ENCODE assay signal across 8 mouse cellular contexts in the genomic region with DNA sequence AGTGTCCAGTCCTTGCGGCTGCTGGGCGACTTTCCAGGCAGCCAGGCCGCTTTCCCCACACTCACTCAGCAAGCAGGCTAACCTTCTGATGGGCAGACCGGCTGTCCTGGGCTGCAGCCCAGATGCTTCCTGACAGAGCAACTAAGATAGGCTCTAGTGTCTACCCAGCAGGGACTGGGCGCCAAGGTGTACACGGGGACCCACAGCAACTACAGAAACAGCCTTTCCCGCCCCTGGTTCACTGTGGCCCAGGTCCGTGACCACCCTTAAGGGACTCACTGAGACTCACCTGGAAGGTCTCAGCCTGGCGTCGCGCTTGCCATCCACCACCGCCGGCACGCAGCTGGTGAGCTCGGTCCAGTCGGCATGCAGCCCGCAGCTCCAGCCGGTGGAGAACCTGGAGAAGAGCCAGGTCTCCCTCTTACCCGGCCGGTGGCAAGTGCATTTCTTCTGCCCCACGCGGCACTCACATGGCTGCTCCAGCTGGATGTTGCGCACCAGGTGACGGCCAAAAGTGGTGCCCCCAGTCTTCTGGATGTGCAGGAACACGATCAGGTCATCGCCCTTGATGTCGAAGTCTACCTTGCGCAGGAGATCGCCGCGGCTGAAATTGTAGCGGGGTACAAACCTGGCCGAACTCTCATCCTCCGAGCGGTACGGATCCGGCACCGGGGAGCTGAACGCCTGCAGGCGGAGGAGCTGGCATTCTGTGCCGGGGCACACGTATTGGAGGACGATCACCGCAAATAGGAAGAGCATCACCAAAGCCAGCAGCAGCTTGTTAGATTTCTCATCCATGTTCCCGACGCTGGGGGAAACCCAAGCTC. TPM values are rescaled to one million over a fixed set of nuclear protein-coding genes. Genes with fewer than 3 reads are reported as not detected.
DNase-seq lines count a peak whose midpoint lies in the region; ATAC-seq and TF ChIP-seq lines count a peak whose summit lies in the region.
"Had no signal": no experiment of that assay in that cellular context is flagged by ENCODE, and none has a peak within 500 bp of the region (broad histone marks: within the 10 kb centered on the region; RNA-seq: fewer than 3 reads in every experiment).

No protein-coding gene starts in this region.

- H3K4me2 ChIP-seq in embryonic facial prominence, embryonic 14.5 days (ENCODE audit: low read depth, low read length), result peak overlapping the region; percentile 76

- no peak overlapping the region for H3K27ac ChIP-seq in embryonic facial prominence, embryonic 14.5 days (replicated peaks; ENCODE audit: low read depth, low read length)
- H3K27ac ChIP-seq in testis, adult 2 months (ENCODE audit: control insufficient read depth, insufficient read depth, low read depth, low read length), result peak overlapping the region; percentile 34; the same call in 1 of the 2 replicates

- peaks cover 3% of the 10 kb centered on the region; the same call in 1 of the 2 replicates for H3K36me3 ChIP-seq in embryonic facial prominence, embryonic 14.5 days (ENCODE audit: control insufficient read depth, insufficient read depth, low read length)
- H3K36me3 ChIP-seq in testis, adult 2 months (ENCODE audit: control insufficient read depth, insufficient read depth, low read length), result no peaks in the 10 kb centered on the region

- 0 out of 2 replicates have a peak, but pooled peaks cover 3% of the 10 kb centered on the region for H3K9me3 ChIP-seq in embryonic facial prominence, embryonic 14.5 days (ENCODE audit: control insufficient read depth, low read length)

- H3K27me3 ChIP-seq in embryonic facial prominence, embryonic 14.5 days (replicated peaks; ENCODE audit: control insufficient read depth, insufficient read depth, low read length), result peaks cover 14% of the 10 kb centered on the region
- H3K27me3 ChIP-seq in testis, adult 2 months (ENCODE audit: control insufficient read depth, insufficient read depth, low read length), result no peaks in the 10 kb centered on the region

- TF ChIP-seq CTCF in testis, adult 2 months (IDR thresholded peaks at IDR 0.05; ENCODE audit: control insufficient read depth, insufficient read depth, insufficient replicate concordance, low read depth, low read length), result no peak

- H3K9ac ChIP-seq in embryonic facial prominence, embryonic 14.5 days (ENCODE audit: low read depth, low read length), result peak overlapping the region; percentile 70

- TF ChIP-seq POLR2A in testis, adult 2 months (IDR thresholded peaks at IDR 0.05; ENCODE audit: control insufficient read depth, low read depth, low read length), result no peak

- intact Hi-C loops in heart, postnatal 14 days (cut with DNase I), result no loop called here

- ATAC-seq in embryonic facial prominence, embryonic 14.5 days (ENCODE audit: low read depth), result peak; percentile 47

- H3K4me1 ChIP-seq in embryonic facial prominence, embryonic 14.5 days (ENCODE audit: control insufficient read depth, insufficient read depth, low read length), result no peaks in the 10 kb centered on the region
- peaks cover 6% of the 10 kb centered on the region for H3K4me1 ChIP-seq in testis, adult 2 months (ENCODE audit: control insufficient read depth, insufficient read depth, low read length)

- peak; percentile 47 for DNase-seq in Muller cell, postnatal 12 days (ENCODE audit: inconsistent ontology term)
- peak; percentile 12 for DNase-seq in adrenal gland, postnatal 14 days
- no peak for DNase-seq in embryonic facial prominence, embryonic 14.5 days (ENCODE audit: low spot score)
- peak; percentile 19 to 27 for DNase-seq in heart, postnatal 14 days
- DNase-seq in layer of hippocampus, postnatal 25 days (ENCODE audit: extremely low spot score in 1 of 2, low spot score in 1 of 2), result peak; percentile 14 to 24
- peak; percentile 4 for DNase-seq in lung, postnatal 36 days

- H3K4me3 ChIP-seq in embryonic facial prominence, embryonic 14.5 days (ENCODE audit: low read depth, low read length), result peak overlapping the region; percentile 54
- H3K4me3 ChIP-seq in testis, adult 2 months (ENCODE audit: control insufficient read depth, low read depth, low read length), result peak overlapping the region; percentile 85
- H3K4me3 ChIP-seq: myocyte had no signal

- 16% methylated on average over 25 of the region's 46 CpGs for WGBS in embryonic facial prominence, embryonic 14.5 days

RNA-seq across cellular contexts. Expression of gene Hs6st2, which starts 1.8 kb away (rescaled TPM):
- total RNA-seq in adrenal gland, postnatal 14 days (2021), result 5.0 and 5.7 TPM in 2 replicates
- polyA plus RNA-seq in embryonic facial prominence, embryonic 14.5 days (2014; fragmentation: Nextera tagmentation; extraction: Ambion mirVana), result 26.8 and 28.7 TPM in 2 replicates
- 1 to 10 TPM; 2.2 to 2.5 TPM for total RNA-seq in heart, postnatal 14 days (2021)
- 10 to 100 TPM; 24.1 to 28.8 TPM for total RNA-seq in layer of hippocampus, postnatal 25 days (2021)
- 0.96 and 1.2 TPM in 2 replicates for polyA plus RNA-seq in testis, adult 2 months (2012; rRNA removed)
